Mouse (Mus musculus): ENCODE results near the gene Slc25a10.

DNA sequence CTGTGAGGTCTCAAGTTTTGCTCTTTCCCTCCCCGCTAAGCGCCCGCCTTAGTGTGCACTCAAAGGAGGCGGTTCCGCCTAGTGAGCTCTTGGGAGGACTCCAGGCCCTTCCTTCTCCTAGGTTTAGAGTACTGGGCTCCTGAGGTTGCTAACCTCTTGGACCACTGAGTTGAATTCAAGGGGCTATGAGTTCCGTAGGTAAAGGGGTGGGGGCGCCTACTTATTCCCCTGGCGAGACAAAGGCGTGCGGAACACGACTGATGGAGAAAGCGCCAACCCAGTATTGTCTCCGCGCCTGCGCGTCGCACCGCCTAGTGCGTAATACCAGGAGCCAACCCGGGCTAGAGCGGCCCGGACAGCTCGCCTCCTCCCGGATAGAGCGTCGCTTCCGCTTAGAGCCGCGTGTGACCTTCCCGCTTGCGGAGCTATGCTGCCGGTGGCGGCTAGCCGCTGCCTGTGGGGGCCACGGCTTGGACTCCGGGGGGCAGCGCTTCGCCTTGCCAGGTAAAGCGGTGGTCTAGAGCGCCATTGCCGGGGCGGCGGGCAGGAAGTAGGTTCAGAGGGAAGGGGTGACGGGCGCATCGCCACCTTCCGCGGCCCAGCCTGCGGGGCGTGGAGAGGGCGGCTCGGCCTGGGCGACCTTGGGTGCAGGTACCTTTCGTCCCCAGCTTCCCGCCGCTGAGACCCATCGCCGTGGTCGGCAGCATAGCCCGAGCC is 7.2 kb upstream of the Slc25a10 start, which contains the start of gene Mrpl12:
- TF ChIP-seq POLR2A (IDR thresholded peaks at IDR 0.05; ENCODE audit: insufficient read depth, low read depth, low read length): peak; percentile 83; the same call in 1 of the 2 replicates
- TF ChIP-seq CTCF (IDR thresholded peaks at IDR 0.05; ENCODE audit: insufficient read depth, low read depth, low read length): no peak
